Mouse (Mus musculus): ENCODE results near the gene Gm3460.
"Not testable (repeated sequence)": the region's sequence is repeated elsewhere in the genome, so short reads cannot be mapped to it uniquely, and the experiment has no call there.

Gene Gm3460

GRCm38 (mm10) chr14:6622318-6622717, at the start of gene Gm3460:
TSS of gene Gm3460 (minus strand) at chr14:6622418.
- not testable (repeated sequence) for DNase-seq

DNA sequence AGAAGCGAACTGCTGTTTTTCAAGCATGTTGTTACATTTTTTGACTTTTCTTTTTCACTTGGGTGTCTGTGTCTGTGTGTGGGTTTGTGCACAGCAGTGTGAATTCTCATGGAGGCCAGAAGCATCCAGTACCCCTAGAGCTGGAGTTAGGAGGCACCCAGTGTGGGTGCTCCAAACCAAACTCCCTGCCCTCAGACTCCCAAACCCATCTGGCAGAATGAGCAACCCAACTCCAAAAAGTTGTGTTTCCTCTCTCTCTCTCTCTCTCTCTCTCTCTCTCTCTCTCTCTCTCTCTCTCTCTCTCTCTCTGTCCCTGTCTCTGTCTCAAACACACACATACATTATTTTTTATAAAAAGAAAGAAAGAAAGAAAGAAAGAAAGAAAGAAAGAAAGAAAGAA, 15.8 kb downstream of the Gm3460 start:
- peak; percentile 1 for DNase-seq

DNA sequence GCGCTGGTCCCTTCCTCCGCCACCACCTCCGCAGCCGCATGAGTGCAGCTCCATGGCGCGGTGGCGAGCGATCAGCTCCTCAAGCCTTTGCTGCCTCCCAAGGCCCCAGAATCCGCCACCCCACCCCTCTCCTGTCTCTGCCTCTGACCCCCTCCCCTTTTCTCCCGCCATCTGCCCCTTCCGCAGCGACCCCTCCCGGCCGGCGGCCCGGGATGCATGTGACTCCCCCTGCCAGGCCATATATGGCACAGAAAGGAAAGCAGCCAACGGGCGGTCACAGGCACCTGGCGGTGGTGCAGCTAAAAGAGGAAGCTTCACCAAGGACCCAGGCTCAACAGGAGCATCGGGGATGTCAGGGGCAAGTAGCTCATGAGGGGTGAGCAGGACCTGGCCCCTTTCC, 17.2 kb downstream of the Gm3460 start:
- DNase-seq: peak; percentile 2

- peak; percentile 1 for DNase-seq
These were observed 17.7 kb downstream of the Gm3460 start for GRCm38 (mm10) chr14:6604551-6604950.

DNA sequence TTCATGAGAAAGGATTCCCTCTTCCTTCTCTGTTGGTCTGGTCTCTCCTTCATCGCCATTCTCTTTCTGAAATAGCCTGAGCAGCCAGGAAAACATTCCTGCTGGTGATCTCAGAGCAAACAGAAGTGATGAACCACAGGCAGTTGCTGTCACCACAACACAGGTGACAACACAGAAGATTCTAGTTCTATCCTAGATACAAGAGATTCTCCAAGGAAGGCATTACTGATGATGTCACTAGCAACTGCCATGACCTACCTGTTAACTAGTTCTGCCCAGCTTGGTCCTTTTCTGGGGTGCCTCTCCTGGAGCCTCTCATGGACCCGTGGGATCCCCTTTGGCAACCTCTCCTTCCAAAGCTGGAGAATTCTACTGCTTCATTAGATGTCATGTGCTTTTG, 31.7 kb downstream of the Gm3460 start, which contains the start of gene Gm3629:
Gm3629 (minus strand) TSS at position 101 of the 400 bp plus-strand sequence.
- not testable (repeated sequence) for DNase-seq

Measured in cerebellum, adult 9-11 months (tissue).